Mouse (Mus musculus) embryo, embryonic 9.5 days (tissue): ENCODE results near the gene Uxs1.

Experiments
- DNase-seq: peaks from one replicate; pipeline ENCODE4 v3.0.0-alpha.2; 2017; ENCODE audit errors: extremely low spot score

The Uxs1 gene

DNA sequence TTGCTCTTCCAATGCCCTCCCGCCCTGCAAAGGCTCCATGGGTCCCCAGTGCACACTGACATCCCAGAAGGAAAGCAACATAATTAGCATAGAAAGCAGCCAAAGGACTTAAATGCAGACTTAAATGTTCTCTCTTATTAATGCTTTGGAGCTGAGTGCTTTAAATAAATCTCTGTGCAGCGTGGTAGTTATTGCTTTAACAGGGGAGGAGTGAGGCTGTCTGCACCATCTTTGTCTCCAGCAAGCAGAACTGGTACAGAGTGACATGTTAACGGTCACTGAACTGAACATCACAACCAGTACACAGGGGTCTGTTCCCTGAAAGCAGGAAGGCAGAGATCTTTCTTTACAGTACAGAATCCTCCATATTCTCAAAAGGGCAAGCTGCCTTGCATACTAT, 29.6 kb downstream of the Uxs1 start:
- DNase-seq: no peak

DNA sequence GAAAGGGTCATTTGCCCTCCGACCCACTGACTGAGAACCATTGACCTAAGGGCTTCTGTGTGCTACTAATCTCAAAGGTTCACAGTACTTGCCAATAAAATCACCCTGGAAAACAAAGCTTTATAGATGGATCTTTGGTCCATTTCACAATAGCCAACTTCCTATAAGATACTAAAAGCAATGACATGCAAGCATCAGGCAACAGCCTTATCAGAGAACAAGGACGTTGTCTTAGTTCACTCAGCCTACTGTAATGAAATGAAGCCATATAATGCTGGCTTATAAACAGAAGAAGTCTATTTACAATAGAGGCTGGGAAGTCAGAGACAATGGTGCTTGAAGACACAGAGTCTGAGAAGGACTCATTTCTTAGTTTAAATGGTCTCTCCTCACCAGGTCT, 37.8 kb downstream of the Uxs1 start:
- DNase-seq: no peak

GRCm38 (mm10) chr1:43786711-43787110, 40.9 kb downstream of the Uxs1 start:
- DNase-seq: no peak

DNA sequence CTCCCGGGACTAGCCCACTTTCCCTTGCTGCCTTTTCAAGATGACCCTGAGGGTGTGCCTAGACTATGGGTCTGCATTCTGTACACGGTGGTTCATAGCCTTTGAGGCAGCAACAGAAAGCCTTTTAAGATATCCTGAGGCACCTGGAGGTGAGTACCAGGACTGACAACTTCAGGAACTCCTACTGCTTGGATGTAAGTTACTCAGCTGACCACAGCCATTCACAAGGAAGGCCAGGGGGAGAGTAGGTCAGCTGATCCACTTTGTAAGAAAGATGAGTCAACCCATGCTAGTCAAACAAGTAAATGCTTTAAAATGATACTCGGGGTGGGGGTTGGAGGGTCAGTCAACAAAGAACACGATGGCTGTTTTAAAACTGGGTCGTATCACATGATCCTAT, 42.3 kb downstream of the Uxs1 start:
- DNase-seq: no peak

- DNase-seq: no peak
Observed at GRCm38 (mm10) chr1:43783186-43783585, 44.4 kb downstream of the Uxs1 start.

GRCm38 (mm10) chr1:43782680-43783079, 44.9 kb downstream of the Uxs1 start:
- DNase-seq: no peak

DNA sequence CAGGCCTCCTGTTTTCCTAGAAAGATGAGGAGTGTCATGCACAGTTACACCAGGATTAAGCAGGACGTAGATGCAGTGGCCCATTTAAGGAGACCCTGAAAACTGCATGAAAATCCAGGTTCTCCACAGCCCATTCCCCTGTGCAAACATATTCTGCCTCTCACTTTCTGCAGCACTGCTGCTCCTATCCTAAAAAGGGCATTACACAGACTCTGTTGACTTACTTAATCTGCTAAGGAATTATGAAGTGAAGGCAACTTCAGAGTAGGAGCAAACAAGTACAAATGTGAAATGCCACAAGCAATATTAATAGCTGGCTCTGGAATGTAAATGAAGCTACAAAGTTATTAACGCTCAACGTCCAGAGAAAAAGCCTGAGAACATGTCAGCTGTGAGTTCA, 45.9 kb downstream of the Uxs1 start:
- DNase-seq: no peak

- no peak for DNase-seq
Observed at GRCm38 (mm10) chr1:43781195-43781594, 46.4 kb downstream of the Uxs1 start.

- DNase-seq: no peak
Observed at GRCm38 (mm10) chr1:43776106-43776505, 51.5 kb downstream of the Uxs1 start.

DNA sequence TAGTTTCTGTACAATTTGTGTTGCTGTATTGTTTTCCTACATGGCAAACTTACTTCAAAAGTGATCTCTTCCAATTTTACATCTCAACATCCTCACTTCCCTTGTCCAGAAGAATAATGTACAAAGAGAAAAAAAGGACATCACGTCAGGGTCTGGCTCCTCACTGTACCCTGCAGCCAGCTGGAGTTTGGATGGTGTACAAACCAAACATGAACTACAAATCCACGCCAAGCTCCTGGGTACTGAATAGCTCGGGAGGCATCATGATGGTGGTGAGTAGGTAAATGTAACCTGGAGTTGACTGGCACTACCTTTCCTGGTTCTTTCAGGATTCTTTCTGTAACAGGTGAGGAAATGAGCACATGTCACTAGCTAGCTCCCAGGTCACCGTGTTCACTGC, 53.5 kb downstream of the Uxs1 start:
- no peak for DNase-seq

DNA sequence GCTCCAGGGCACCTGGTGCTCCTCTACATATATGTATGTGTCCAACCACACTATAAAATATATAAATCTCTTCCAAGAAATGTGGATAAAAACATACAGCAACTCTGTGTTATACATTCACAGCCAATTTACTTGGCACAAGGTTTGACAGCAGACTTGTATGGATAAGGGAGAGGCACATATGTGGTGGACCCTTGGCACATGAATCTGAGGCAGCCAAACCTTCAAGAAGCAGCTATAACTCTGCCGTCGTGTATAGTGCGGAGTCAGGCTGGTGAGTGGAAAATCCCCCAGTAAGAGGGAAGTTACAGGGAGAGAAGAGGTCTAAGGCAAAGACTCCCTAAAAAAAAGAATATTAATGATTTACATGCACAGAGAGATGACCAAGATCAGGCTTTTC, 54.9 kb downstream of the Uxs1 start:
- DNase-seq: no peak

- no peak for DNase-seq
Observed at GRCm38 (mm10) chr1:43770032-43770431, 57.6 kb downstream of the Uxs1 start.

DNA sequence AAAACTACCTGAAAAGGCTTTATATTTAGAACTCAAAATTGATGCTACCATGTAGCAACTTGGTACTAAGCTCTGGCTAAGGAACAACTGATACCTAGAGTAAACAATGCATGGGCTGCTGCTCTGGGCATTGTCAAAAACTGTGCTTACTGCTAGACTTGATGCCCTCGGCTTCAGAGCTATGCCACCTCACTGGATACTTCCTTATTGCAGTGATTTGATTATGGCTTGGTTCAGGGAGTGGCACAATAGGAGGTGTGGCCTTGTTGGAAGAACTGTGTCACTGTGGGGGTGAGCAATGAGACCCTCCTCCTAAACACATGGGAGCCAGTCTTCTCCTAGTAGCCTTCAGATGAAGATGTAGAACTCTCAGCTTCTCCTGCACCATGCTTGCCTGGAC, 58.3 kb downstream of the Uxs1 start:
- no peak for DNase-seq

DNA sequence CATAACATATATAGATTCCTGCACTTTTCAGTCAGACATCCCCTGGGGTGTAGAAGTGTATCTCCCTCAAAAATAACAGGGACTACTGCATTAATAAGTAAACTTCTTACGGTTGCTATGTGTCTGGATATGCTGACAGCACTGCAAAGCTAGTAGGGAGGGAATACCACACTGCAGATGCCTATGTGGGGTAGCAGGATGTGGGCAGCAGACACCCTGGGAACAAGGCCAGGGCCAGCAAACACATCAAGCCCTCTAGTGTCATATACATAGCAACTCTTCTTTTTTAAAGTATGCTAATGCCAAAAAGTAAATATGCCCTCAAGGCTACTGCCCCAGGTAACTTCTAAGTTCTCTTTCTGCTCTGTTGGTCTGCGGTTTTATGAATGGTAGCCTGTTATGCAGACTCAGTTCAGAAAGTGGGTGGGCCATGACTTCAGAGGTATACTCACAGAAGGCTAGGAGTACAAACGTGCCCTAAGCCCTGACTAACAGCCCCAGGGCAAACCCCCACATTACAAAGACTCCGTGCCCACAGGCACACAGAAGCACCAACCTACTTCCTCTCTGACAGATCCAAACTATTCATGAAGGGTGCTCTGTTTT, 59.1 kb downstream of the Uxs1 start:
- no peak for DNase-seq

- DNase-seq: no peak
Observed at GRCm38 (mm10) chr1:43766328-43766727, 61.3 kb downstream of the Uxs1 start.

GRCm38 (mm10) chr1:43764481-43764880, 63.1 kb downstream of the Uxs1 start:
- no peak for DNase-seq

DNA sequence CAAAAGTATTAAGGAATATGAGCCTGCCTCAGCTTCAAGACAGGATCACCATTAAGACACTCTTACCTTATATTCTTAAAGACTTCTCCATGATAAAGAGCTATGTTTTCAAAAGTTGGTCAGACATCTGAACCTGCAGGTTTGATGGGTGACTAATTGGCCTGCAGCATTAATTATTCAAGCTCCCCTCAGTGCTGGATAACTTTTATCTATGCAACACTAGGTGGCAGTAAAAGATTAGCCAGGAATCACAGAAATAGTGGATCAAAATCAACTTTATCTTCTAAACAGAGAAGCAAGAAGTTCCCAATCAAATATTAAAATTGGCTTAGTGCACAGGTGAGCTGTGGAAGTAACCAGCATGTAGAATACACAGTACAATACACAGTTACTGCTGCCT, 67.5 kb downstream of the Uxs1 start:
- DNase-seq: no peak

DNA sequence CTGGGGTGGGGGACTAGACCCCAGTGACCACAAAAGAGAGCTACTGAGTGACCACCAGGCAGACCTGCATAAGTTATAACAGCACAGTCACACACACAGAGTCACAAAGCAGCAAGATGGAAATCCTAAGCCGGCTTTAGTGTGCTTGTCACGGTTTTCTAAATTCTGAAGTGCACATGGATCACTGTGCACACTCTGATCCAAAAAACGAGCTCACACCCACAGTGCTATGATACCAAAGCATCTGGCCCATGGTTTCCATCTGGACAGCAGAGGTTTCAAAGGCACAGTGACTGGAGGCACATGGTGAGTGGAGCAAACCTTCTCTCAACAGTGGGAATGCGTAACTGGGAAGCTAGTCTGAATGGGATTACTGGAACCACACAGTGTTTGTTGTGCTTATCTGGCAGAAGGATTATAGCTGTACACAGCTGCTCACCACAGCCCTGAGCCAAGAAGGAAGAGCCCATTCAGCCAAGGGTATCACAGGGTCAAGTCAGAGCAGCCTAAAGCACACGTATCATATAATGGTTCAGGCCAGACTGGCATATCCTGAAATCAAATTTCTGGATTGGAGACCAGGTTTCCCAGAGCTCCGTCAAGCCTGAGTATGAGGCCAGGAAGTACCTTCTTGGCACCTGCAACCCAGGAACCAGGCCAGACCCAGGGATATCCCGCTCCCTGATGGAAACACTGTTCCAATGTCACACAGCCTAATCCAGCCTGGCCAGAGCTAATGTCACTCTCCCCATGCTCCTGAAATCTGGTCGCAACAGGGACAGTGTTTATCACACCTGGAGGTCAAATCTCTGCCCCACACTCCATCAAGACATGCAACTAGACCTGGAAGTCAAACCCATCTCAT, 72.9 kb downstream of the Uxs1 start:
- no peak for DNase-seq

- no peak for DNase-seq
Observed at GRCm38 (mm10) chr1:43738519-43738894, 89.1 kb downstream of the Uxs1 start.

- DNase-seq: peak; percentile 57
Observed at GRCm38 (mm10) chr1:43737812-43738518, 89.6 kb downstream of the Uxs1 start.

DNA sequence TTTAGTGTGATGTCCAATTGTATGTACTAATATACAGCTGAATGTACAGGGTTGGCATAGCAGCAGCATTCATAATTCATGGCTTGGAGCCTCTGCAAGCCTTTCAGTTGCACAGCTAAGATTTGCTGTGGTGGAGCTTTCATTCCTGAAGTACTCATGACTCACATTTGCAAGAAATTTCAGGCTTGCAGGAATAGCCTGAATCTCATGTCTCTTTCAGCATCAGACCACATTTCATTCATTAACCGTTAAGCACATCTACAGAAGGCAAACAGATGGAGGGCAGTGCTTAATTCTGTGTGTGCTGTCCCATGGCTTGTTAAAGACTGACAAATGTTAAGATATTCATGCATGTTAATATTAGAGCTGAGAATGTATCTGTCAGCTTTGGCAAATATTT, 94.9 kb downstream of the Uxs1 start:
- DNase-seq: no peak

DNA sequence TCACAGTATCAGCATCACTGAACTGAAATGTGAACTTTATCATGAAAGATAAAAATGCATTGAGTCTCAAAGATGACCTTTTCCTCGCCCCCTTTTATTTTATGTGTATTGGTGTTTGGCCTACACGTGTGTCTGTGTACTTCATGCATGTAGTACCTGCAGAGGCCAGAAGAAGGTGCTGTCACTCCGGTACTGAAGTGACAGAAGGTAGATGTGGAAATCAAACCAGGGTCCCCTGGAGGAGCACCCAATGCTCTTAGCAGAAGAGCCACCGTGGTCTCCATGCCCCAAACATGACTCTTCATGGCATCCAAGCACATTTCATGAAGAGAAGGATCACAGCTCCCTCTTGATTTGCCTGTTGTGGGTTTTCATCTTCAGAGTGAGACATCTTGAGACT, 95.5 kb downstream of the Uxs1 start:
- DNase-seq: no peak

DNA sequence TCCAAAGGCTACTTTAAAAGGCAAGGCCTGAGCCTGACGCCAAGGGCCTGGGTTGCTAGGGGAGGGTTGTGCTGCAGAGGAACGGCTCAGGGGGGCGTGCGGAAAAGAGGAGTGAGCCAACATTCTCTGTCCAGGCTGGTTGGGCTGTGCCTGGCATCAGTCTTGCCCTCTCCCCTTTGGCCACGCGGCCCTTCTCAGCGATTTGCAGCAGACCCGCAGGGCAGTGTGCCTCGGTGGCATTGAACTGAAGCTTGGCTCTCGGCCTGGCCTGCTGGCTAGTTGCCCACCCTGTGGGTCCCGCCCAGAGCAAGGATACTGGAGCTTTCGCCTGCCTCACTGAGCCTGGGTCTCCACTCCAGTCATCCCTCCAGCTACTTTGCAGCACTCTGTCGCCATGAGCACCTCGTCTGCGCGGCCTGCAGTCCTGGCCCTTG, 97.1 kb downstream of the Uxs1 start, which contains the start of gene 1500015O10Rik:
Gene 1500015O10Rik, plus strand, starts transcription at position 112 of the 434 bp plus-strand sequence.
- no peak for DNase-seq
